Mouse (Mus musculus): ENCODE measurements around the gene Fstl5. TPM values are rescaled to one million over a fixed set of nuclear protein-coding genes. Genes with fewer than 3 reads are reported as not detected.

Fstl5 gene
- total RNA-seq, 1 experiment from 2014 or later = 5.7 TPM

GRCm38 (mm10) chr3:76508811-76509210 lies 434.7 kb downstream of the Fstl5 start:
- DNase-seq = peak; percentile 20

- DNase-seq = no peak
These were observed 493.3 kb downstream of the Fstl5 start for GRCm38 (mm10) chr3:76567346-76567745.

DNA sequence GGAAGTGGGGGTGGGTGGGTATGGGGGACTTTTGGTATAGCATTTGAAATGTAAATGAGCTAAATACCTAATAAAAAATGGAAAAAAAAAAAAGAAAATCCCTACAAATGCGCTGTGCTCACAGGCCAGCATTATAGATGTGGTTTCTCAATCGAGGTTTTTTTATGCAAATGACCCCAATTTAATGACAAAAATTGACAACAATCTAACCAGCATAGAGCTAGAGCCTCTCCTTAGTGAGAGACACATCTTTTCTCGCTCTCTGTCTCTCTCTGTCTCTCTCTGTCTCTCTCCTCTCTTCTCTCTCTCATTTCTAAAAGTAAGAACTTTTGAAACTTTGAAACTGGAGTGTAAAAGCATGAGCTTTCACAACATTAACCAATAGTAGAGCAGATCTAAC lies 498.4 kb downstream of the Fstl5 start:
- DNase-seq = no peak

- DNase-seq = no peak
These were observed 499.0 kb downstream of the Fstl5 start for GRCm38 (mm10) chr3:76572920-76573541.

- DNase-seq = no peak
These were observed 519.1 kb downstream of the Fstl5 start for GRCm38 (mm10) chr3:76593148-76593547.

- no peak for DNase-seq
These were observed 546.0 kb downstream of the Fstl5 start for GRCm38 (mm10) chr3:76620044-76620443.

DNA sequence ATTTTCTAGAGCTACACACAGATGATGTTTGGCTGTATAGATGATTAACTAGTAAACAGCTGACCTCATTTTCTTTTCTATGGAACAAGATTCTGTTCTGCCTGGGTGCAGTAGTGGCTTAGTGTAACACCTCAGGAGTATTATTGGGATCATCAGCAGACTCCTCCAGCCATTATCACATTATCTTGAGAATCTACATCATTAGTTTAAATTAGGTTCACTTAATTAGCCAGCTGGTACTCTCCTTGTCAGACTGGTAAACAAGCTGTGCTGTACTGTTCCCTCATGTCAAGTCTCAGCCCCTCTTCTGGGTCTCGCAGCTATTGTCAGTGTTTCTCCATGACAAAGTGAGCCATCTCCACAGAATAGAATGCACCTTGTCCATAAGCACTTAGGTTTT lies 580.2 kb downstream of the Fstl5 start:
- no peak for DNase-seq

- no peak for DNase-seq
These were observed 596.8 kb downstream of the Fstl5 start for GRCm38 (mm10) chr3:76670859-76671258.

GRCm38 (mm10) chr3:76676006-76676405 lies 601.9 kb downstream of the Fstl5 start:
- DNase-seq = no peak

- no peak for DNase-seq
These were observed 605.9 kb downstream of the Fstl5 start for GRCm38 (mm10) chr3:76679853-76680545.

- no peak for DNase-seq
These were observed 606.4 kb downstream of the Fstl5 start for GRCm38 (mm10) chr3:76680546-76680883.

GRCm38 (mm10) chr3:76697134-76697629 lies 623.1 kb downstream of the Fstl5 start:
- no peak for DNase-seq

DNA sequence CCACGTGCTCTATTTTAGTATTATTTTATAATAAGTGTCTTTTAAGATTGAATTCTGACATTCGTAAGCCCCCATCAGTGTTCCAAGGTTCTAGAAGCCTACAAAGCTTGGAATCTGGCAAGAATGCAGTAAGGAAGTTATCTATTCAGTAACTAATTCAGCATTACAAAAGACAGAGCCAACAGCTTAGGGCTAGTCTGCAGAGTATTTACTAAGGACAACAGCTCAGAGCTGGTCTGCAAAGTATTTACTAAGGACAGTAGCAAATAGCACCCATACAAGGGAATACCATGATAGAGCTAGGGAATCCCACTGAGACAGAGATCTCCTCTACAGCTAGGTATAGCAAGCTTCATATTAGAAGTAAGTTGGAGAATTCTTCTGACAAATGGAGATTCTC lies 665.2 kb downstream of the Fstl5 start:
- DNase-seq = no peak

Other genes with a start within 250 kb of the Fstl5 start
- 116 and 135 TPM in 2 replicates for gene Golim4, start 117.3 kb upstream of the Fstl5 start, total RNA-seq (2021)